Mouse (Mus musculus) embryonic fibroblast, embryonic 13.5 days (primary cell): ENCODE results near the gene Krt9.

Experiments
- CTCF ChIP-seq: IDR thresholded peaks from 2 replicates; pipeline ENCODE4 v1.5.1; 2011; ENCODE audit warnings: mild to moderate bottlenecking, control low read depth, low read length, moderate library complexity, borderline replicate concordance; ENCODE audit not compliant: insufficient read depth
- POLR2A ChIP-seq: IDR thresholded peaks from 2 replicates; pipeline ENCODE4 v1.6.1; 2011; ENCODE audit warnings: low read depth, mild to moderate bottlenecking, control low read depth, low read length, moderate library complexity

- TF ChIP-seq CTCF (no peak), POLR2A (no peak)
Observed at GRCm38 (mm10) chr11:100192992-100193391, at the start of gene Krt9.
